Mouse (Mus musculus): ENCODE results near the gene Gm27235.
"Not testable (repeated sequence)": the region's sequence is repeated elsewhere in the genome, so short reads cannot be mapped to it uniquely, and the experiment has no call there.

Gene Gm27235

GRCm38 (mm10) chr9:35790001-35790400, at the start of gene Gm27235, which contains the start of gene D730048I06Rik:
Gene Gm27235 (minus strand): TSS chr9:35790101.
Gene D730048I06Rik (minus strand): TSS chr9:35790112.
- ATAC-seq (ENCODE audit: low TSS enrichment): no peak

- ATAC-seq (ENCODE audit: low TSS enrichment): not testable (repeated sequence)
Observed at GRCm38 (mm10) chr9:35817881-35818280, 28.0 kb upstream of the Gm27235 start.

GRCm38 (mm10) chr9:35798146-35798545, 8.2 kb upstream of the Gm27235 start:
- ATAC-seq (ENCODE audit: low TSS enrichment): no peak

GRCm38 (mm10) chr9:35778009-35778408, 11.9 kb downstream of the Gm27235 start, which contains the start of gene Gm17727:
Gene Gm17727 (minus strand): TSS chr9:35778109.
- ATAC-seq (ENCODE audit: low TSS enrichment): no peak

GRCm38 (mm10) chr9:35756843-35757242, 33.1 kb downstream of the Gm27235 start:
- ATAC-seq (ENCODE audit: low TSS enrichment): peak; percentile 94

- no peak for ATAC-seq (ENCODE audit: low TSS enrichment)
Observed at GRCm38 (mm10) chr9:35740749-35741148, 49.2 kb downstream of the Gm27235 start, which contains the start of gene Gm17677. Gene Gm17677 (plus strand): TSS chr9:35741049.

All from frontal cortex, adult (tissue).